10 mouse cellular contexts compared by ENCODE assay signal in genomic region chr7:99989844-99990760, GRCm38 (mm10). TPM values are rescaled to one million over a fixed set of nuclear protein-coding genes. Genes with fewer than 3 reads are reported as not detected.
DNase-seq lines count a peak whose midpoint lies in the region; ATAC-seq and TF ChIP-seq lines count a peak whose summit lies in the region.
"Had no signal": no experiment of that assay in that cellular context is flagged by ENCODE, and none has a peak within 500 bp of the region (broad histone marks: within the 10 kb centered on the region; RNA-seq: fewer than 3 reads in every experiment).

No protein-coding gene starts in this region.

- H3K9ac ChIP-seq in forebrain, embryonic 11.5 days (ENCODE audit: low read length), result no peak overlapping the region
- no peak overlapping the region for H3K9ac ChIP-seq in forebrain, embryonic 12.5 days
- no peak overlapping the region for H3K9ac ChIP-seq in midbrain, postnatal 0 days (replicated peaks; ENCODE audit: low read length, poor library complexity, severe bottlenecking)

- no peaks in the 10 kb centered on the region for H3K27me3 ChIP-seq in forebrain, embryonic 11.5 days (ENCODE audit: control insufficient read depth, insufficient read depth, low read length)
- no peaks in the 10 kb centered on the region for H3K27me3 ChIP-seq in forebrain, embryonic 12.5 days
- H3K27me3 ChIP-seq in midbrain, postnatal 0 days (ENCODE audit: insufficient read depth, low read length), result no peaks in the 10 kb centered on the region
- H3K27me3 ChIP-seq: CH12.LX had no signal

- ATAC-seq in forebrain, embryonic 11.5 days (replicated peaks; ENCODE audit: low FRiP score), result no peak; the same call in 1 of the 2 replicates
- ATAC-seq in forebrain, embryonic 12.5 days (ENCODE audit: low FRiP score), result no peak
- ATAC-seq in midbrain, postnatal 0 days (ENCODE audit: low FRiP score), result no peak

- no peak overlapping the region for H3K4me2 ChIP-seq in forebrain, embryonic 11.5 days (ENCODE audit: low read depth, low read length, severe bottlenecking)
- H3K4me2 ChIP-seq in forebrain, embryonic 12.5 days, result no peak overlapping the region; the same call in 1 of the 2 replicates
- H3K4me2 ChIP-seq in midbrain, postnatal 0 days (ENCODE audit: low read depth, low read length, poor library complexity, severe bottlenecking), result no peak overlapping the region

- peak; percentile 14; the same call in 1 of the 2 replicates for TF ChIP-seq CTCF in brain, embryonic 14.5 days (IDR thresholded peaks at IDR 0.05; ENCODE audit: borderline replicate concordance, extremely low read depth, insufficient read depth, insufficient read length)
- TF ChIP-seq CTCF in midbrain, postnatal 0 days (IDR thresholded peaks at IDR 0.05), result peak; percentile 46; the same call in 1 of the 2 replicates

- H3K36me3 ChIP-seq in forebrain, embryonic 11.5 days (ENCODE audit: control insufficient read depth, insufficient read depth, low read length), result no peaks in the 10 kb centered on the region
- no peaks in the 10 kb centered on the region for H3K36me3 ChIP-seq in forebrain, embryonic 12.5 days (replicated peaks)
- no peaks in the 10 kb centered on the region for H3K36me3 ChIP-seq in midbrain, postnatal 0 days (ENCODE audit: insufficient read depth, low read length)

- 61% methylated on average over 15 of the region's 15 CpGs for WGBS in forebrain, embryonic 11.5 days
- WGBS in forebrain, embryonic 12.5 days, result 54% methylated on average over 15 of the region's 15 CpGs
- 62% methylated on average over 15 of the region's 15 CpGs for WGBS in midbrain, postnatal 0 days

- H3K27ac ChIP-seq in forebrain, embryonic 11.5 days (ENCODE audit: low read depth, low read length), result no peak overlapping the region
- no peak overlapping the region for H3K27ac ChIP-seq in forebrain, embryonic 12.5 days
- H3K27ac ChIP-seq in midbrain, postnatal 0 days (ENCODE audit: low read depth, low read length), result no peak overlapping the region

- peak; percentile 70 for DNase-seq in forebrain, embryonic 11.5 days (ENCODE audit: low spot score)
- DNase-seq in lung, adult 18-20 months, result peak; percentile 25 to 50
- no peak for DNase-seq in lung, postnatal 25 days (ENCODE audit: low spot score)
- DNase-seq in brain, embryonic 14.5 days (ENCODE audit: low read depth), result peak; percentile 75
- peak; percentile 42 for DNase-seq in midbrain, postnatal 0 days (ENCODE audit: low spot score)
- DNase-seq in layer of hippocampus, adult 11-12 months (ENCODE audit: low spot score), result no peak
- no peak for DNase-seq in gastrocnemius, postnatal 4 days (ENCODE audit: low spot score in 2 of 2)

- TF ChIP-seq POLR2A in brain, embryonic 14.5 days (IDR thresholded peaks at IDR 0.05; ENCODE audit: borderline replicate concordance, extremely low read depth, insufficient read depth, insufficient read length, poor library complexity, severe bottlenecking), result no peak

- H3K4me1 ChIP-seq in forebrain, embryonic 11.5 days (replicated peaks; ENCODE audit: control insufficient read depth, insufficient read depth, low read length), result no peaks in the 10 kb centered on the region
- H3K4me1 ChIP-seq in forebrain, embryonic 12.5 days, result no peaks in the 10 kb centered on the region
- no peaks in the 10 kb centered on the region for H3K4me1 ChIP-seq in midbrain, postnatal 0 days (ENCODE audit: insufficient read depth, low read length)

- no peak overlapping the region for H3K4me3 ChIP-seq in forebrain, embryonic 11.5 days (ENCODE audit: low read depth, low read length)
- no peak overlapping the region for H3K4me3 ChIP-seq in forebrain, embryonic 12.5 days (replicated peaks)
- H3K4me3 ChIP-seq in midbrain, postnatal 0 days (ENCODE audit: low read depth, low read length), result no peak overlapping the region

- no peaks in the 10 kb centered on the region for H3K9me3 ChIP-seq in forebrain, embryonic 11.5 days (ENCODE audit: control insufficient read depth, low read length)
- no peaks in the 10 kb centered on the region for H3K9me3 ChIP-seq in forebrain, embryonic 12.5 days
- H3K9me3 ChIP-seq in midbrain, postnatal 0 days (ENCODE audit: low read length), result no peaks in the 10 kb centered on the region

RNA-seq across cellular contexts. Expression of gene Rnf169, which starts 9.9 kb away (rescaled TPM):
- 7.8 and 7.9 TPM in 2 replicates for polyA plus RNA-seq in forebrain, embryonic 11.5 days (2014; fragmentation: Nextera tagmentation; extraction: Ambion mirVana)
- polyA plus RNA-seq in forebrain, embryonic 12.5 days (2016; fragmentation: Nextera tagmentation; extraction: Ambion mirVana), result 6.0 and 7.1 TPM in 2 replicates
- polyA plus RNA-seq in brain, embryonic 14.5 days (2012; rRNA removed), result 6.8 and 10.1 TPM in 2 replicates
- total RNA-seq in midbrain, postnatal 0 days (2014; rRNA removed), result 17.1 and 18.8 TPM in 2 replicates
- 3.1 and 3.6 TPM in 2 replicates for polyA plus RNA-seq in midbrain, postnatal 0 days (2015; fragmentation: Nextera tagmentation; extraction: Ambion mirVana)
- 10 to 100 TPM; 12.4 to 14.5 TPM for total RNA-seq in gastrocnemius, postnatal 4 days (2021)

RNA-seq across cellular contexts. Expression of gene Chrdl2, which starts 15.9 kb away (rescaled TPM):
- polyA plus RNA-seq in forebrain, embryonic 11.5 days (2014; fragmentation: Nextera tagmentation; extraction: Ambion mirVana), result 0.25 and 0.47 TPM in 2 replicates
- polyA plus RNA-seq in forebrain, embryonic 12.5 days (2016; fragmentation: Nextera tagmentation; extraction: Ambion mirVana), result 0.13 and 0.20 TPM in 2 replicates
- 0.13 and 0.21 TPM in 2 replicates for polyA plus RNA-seq in brain, embryonic 14.5 days (2012; rRNA removed)
- 1.7 TPM in 1 of 2 replicates, not detected in the other for total RNA-seq in midbrain, postnatal 0 days (2014; rRNA removed)
- polyA plus RNA-seq in midbrain, postnatal 0 days (2015; fragmentation: Nextera tagmentation; extraction: Ambion mirVana), result 0.21 and 0.23 TPM in 2 replicates
- 1 to 10 TPM; 4.7 to 6.5 TPM for total RNA-seq in gastrocnemius, postnatal 4 days (2021)
- total RNA-seq: CH12.LX; common myeloid progenitor, adult 5-6 weeks had no signal

Comparison
In these comparisons a context has a peak if more than half of its experiments do, and no peak if none do; other contexts are left out.
1. DNase-seq: peak in forebrain, embryonic 11.5 days (single experiment), lung, adult 18-20 months (2 of 2), brain, embryonic 14.5 days (single experiment) and midbrain, postnatal 0 days (single experiment); none in lung, postnatal 25 days (single experiment), layer of hippocampus, adult 11-12 months (single experiment) and gastrocnemius, postnatal 4 days (0 of 2).